Mouse (Mus musculus) telencephalon, adult 2 months (tissue): ENCODE results near the gene Fam207a.
A peak's percentile ranks its signal among the peaks of the same experiment; 100 is the strongest.

ENCODE experiments used
- DNase-seq: peaks from one replicate; pipeline ENCODE4 v3.0.0-alpha.2; 2011; ENCODE audit warnings: low read depth, low spot score

Fam207a gene

DNA sequence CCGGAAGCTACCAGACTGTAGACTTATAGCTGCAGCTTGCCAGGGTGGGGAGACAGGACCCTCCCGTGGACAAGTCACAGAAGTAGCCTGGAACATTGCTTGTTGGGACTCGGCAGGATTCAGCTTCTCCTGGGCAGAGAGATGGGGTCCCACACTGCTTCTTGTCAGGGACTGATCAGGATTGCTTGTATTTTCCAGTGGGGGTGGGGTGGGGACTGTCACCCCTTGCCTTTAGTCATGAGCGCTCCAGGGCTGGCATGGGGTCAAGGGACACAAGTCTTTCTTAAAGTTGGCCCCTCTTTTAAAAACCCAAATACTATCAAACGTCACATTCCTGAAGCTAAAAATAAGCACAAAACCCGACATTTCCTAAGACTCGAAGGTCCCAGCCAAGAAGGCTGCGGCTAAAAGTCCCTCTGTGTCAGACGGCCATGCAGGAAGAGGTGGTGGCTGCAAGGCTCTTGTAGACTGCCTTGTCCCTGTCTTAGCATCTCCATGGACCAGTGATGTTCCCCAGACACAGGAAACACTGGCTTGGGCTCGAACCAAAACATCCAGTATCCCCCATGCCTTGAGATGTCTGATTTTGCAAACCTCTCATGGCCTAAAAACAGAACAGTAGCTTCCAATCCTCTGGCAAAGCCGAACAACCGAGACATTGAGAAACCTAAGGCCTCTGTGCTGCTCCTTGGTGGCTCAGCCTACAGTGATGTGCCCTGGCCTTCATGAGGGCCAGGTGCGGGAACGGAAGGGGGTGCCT, 60.2 kb downstream of the Fam207a start:
- no peak for DNase-seq

GRCm38 (mm10) chr10:77454795-77455194, 60.8 kb downstream of the Fam207a start:
- no peak for DNase-seq

DNA sequence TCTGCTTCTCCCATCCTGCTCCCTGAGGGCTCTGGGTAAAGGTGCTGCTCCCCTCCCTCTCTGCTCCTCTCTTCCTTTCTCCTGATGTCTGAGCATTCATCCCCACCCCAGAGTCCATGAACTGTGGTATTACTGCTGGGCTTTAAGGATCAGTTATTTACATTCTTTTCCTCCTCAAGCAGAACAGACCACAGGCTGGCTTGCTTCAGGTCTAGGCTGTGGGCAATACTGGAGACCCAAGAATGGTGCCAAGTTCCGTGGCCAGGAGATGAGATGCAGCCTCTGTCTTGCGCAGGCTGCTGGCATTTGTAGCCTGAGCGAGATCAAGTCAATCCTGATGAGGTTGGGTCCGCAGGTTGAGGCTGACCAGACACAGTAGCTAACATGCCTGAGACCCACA, 63.8 kb downstream of the Fam207a start:
- no peak for DNase-seq

GRCm38 (mm10) chr10:77450159-77450464, 65.5 kb downstream of the Fam207a start:
- DNase-seq: no peak

GRCm38 (mm10) chr10:77449315-77450158, 66.0 kb downstream of the Fam207a start:
- DNase-seq: peak; percentile 57

GRCm38 (mm10) chr10:77448698-77449247, 66.8 kb downstream of the Fam207a start:
- no peak for DNase-seq

DNA sequence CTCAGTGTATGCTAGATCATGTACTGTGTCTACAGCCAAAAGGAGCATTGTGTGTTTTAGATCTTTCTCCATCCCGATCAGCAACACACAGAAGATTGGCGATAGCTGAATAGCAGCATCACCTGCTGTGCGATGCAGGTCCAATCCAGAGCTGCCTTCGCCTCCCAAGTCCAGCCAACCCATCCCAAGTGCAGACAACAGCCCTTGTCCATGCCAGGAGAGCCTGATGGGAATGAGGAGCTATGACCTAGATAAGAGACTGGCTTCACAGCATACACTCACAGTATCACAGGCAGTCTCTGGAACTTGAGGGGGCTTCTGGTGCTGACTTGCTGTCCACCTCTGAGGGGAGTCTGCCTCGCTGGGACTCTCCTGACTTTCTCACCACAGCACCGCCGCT, 67.4 kb downstream of the Fam207a start:
- no peak for DNase-seq

- DNase-seq: no peak
Observed at GRCm38 (mm10) chr10:77447755-77448154, 67.8 kb downstream of the Fam207a start.

DNA sequence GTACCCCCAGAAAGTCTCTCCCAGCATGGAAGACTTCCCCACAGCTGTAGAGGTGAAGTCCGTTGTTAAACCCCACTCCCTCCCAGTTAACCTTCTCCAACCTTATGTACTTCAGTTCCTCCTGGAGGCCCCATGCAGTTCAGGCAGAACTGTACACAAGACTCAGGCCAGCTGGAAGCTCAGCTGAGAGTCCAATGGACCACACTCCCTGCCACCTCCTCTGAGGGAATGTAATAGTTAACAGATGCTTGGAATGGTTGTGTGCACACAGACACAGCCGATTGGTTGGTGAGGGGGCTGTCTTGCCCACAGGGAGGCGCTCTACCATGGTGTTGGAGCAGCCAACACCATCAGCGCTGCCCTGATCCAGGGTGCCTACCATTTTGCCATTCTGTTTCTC, 73.3 kb downstream of the Fam207a start:
- no peak for DNase-seq

DNA sequence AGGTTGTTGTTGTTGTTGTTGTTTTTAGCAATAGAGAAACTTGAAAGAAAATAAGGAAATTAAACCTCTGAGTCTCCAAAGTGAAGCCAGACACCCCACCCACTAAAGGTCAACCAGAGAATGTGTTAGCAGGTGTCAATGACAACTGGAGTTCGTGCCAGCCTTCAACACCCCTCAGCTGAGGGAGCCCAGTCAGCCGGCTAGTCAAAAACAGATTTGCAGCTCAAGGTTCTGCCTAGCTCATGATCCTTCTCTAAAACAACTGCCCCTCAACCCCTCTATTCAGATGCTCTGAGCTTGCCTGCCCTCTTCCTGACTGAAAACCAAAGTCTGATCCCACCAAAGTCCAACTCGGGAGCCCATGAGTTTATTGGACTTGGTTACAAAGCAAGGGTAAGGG, 73.8 kb downstream of the Fam207a start:
- DNase-seq: no peak

DNA sequence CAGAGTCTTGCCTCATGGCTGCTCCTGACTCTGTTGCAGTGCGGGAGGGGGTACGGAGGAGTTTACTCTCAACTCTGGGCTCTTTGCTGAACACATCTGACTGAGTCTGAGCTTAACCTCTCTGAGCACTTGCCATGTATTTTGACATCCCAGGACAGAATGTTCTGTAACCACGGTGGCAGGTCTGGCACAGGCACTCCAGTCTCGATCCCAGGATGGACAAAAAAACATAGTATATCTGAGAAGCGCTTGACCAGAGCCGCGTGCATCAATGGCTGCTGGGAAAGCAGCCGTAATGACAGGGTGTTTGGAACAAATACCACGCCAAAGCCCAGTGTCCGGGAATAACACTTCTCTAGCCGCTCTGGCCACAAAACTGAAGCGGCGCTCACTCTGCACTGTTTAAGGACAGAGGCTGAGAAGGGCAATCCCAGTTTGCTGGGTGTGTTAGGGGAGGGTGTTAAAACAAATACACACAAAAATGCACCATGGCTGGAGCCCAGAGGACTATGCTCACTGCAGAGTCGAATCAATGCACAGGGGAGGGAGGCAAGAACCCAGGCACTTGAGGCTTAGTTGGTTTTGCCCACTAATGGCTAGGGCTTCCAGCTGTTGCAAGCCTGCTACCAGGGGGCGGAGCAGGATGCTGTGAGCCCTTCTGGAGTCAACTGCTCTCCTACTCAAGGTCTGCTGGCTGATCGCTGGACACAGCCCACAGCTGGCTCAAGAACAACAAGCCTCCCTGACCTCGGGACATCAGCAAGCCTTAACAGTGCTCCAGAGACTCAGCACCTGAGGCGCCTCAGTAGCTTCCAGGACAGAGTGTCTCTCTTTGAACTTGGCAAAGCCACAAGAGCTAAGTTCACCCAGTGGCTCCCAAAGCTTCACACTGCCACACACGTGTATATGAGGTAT, 74.5 kb downstream of the Fam207a start:
- no peak for DNase-seq

DNA sequence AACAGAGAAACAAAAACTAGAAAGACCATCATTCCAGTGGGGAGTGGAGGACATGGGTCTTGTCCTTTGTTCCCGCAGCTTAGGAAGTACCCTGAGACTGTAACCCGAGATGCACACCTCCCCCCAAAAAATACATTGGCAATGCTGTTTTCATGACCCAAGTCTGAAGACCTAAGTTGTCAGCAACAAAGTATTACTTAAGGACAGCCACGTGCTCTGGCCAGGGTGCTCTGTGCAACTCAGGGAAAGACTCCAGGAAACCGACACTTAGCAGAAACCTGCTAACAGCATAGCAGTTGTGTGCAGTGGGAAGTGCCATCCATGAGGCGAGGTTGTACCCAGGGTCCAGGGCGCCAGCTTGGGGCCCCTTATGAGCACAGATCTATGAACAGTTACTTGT, 75.3 kb downstream of the Fam207a start:
- no peak for DNase-seq

DNA sequence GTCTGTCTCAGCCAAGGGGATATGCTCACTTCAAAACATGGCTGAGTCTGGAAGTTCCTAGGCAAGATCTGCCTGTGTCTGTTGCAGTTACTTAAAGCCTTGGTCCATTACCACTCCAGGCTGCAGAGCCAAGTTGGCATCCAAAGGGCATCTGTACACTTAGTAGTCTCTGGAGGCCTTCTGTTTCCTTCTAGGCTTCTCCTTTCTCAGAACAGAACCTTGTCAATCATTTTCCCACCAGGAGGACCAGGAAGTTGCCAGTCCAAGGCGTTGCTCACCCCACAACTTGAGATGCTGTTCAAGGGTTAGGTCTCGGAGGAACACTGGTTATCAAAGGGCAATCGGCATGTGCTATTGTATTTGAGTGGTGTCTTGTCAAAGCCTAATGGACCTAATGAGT, 76.6 kb downstream of the Fam207a start:
- no peak for DNase-seq

DNA sequence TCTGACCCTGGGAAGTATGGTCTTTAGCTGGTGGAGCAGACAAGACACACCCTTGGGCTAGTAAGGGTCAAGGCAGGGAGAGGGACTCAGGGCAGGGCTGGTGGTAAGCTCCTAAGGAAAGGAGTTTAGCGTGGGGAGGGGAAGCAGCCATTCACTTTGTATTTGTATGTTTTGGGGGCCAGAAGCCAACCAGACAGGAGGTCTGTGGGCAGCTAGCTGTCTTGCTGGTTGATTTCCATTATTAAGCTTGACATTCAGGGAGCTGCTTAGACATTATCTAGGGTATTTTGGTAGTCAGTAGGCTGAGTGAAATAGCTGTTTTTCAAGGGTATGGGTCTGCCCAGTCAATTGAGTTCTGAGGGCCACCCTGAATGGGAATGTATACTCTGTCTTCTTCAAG, 77.6 kb downstream of the Fam207a start:
- no peak for DNase-seq
